7 mouse cellular contexts compared by ENCODE assay signal in genomic region chr12:12412674-12413073, GRCm38 (mm10).
DNase-seq lines count a peak whose midpoint lies in the region; ATAC-seq and TF ChIP-seq lines count a peak whose summit lies in the region.

No protein-coding gene starts in this region.

- no peaks in the 10 kb centered on the region for H3K9me3 ChIP-seq in hindbrain, postnatal 0 days (ENCODE audit: low read length)

- no peak overlapping the region for H3K4me2 ChIP-seq in hindbrain, postnatal 0 days (ENCODE audit: low read depth, low read length)

- no peaks in the 10 kb centered on the region for H3K4me1 ChIP-seq in hindbrain, postnatal 0 days (ENCODE audit: insufficient read depth, low read length)

- no peak overlapping the region for H3K9ac ChIP-seq in hindbrain, postnatal 0 days (replicated peaks; ENCODE audit: low read length)

- intact Hi-C loops in left cerebral cortex, adult 2 months (cut with DNase I) = loop anchor here (5.0 kb wide), 1 partner anchor 235 kb away; no protein-coding TSS in a partner anchor

- 40% methylated on average over 5 of the region's 5 CpGs for WGBS in hindbrain, postnatal 0 days

- no peak overlapping the region for H3K27ac ChIP-seq in hindbrain, postnatal 0 days
- H3K27ac ChIP-seq in left cerebral cortex, adult 2 months = no peak overlapping the region

- H3K27me3 ChIP-seq in hindbrain, postnatal 0 days (ENCODE audit: insufficient read depth, low read length) = no peaks in the 10 kb centered on the region

- ATAC-seq in cerebellum, adult (ENCODE audit: insufficient number of reproducible peaks, low FRiP score, low TSS enrichment) = peak; percentile 63; the same call in 1 of the 2 replicates
- 0 out of 2 replicates have a peak, but pooled peaks have one; percentile 15 for ATAC-seq in hindbrain, postnatal 0 days

- DNase-seq in NIH3T3 (ENCODE audit: low read depth) = peak; percentile 67
- DNase-seq in forelimb bud, embryonic 11.5 days (ENCODE audit: low read depth, low spot score) = peak; percentile 84
- DNase-seq in hindbrain, postnatal 0 days (ENCODE audit: low spot score) = peak; percentile 85
- peak; percentile 61 to 81 for DNase-seq in left cerebral cortex, adult 2 months (ENCODE audit: extremely low spot score in 1 of 2, low spot score in 2 of 2)
- DNase-seq in mesoderm, embryonic 11.5 days (ENCODE audit: low read depth, low spot score) = peak; percentile 77
- peak; percentile 54 for DNase-seq in skeletal muscle tissue, adult 2 months (ENCODE audit: low read depth, low spot score)

- H3K4me3 ChIP-seq in hindbrain, postnatal 0 days (ENCODE audit: low read length) = no peak overlapping the region
- H3K4me3 ChIP-seq in left cerebral cortex, adult 2 months = no peak overlapping the region

- TF ChIP-seq CTCF in hindbrain, postnatal 0 days (IDR thresholded peaks at IDR 0.05; ENCODE audit: low read depth) = peak; percentile 95
- TF ChIP-seq CTCF in left cerebral cortex, adult 2 months (IDR thresholded peaks at IDR 0.05) = peak; percentile 95

- no peaks in the 10 kb centered on the region for H3K36me3 ChIP-seq in hindbrain, postnatal 0 days (ENCODE audit: insufficient read depth, low read length)
